Mouse (Mus musculus): Measurements from ENCODE around the gene Cyp2d22. TPM values are rescaled to one million over a fixed set of nuclear protein-coding genes. Genes with fewer than 3 reads are reported as not detected.
A peak's percentile ranks its signal among the peaks of the same experiment; 100 is the strongest.

The Cyp2d22 gene
- polyA plus RNA-seq (2015; fragmentation: Nextera tagmentation; extraction: Ambion mirVana) = 9.0 and 12.4 TPM in 2 replicates

DNA sequence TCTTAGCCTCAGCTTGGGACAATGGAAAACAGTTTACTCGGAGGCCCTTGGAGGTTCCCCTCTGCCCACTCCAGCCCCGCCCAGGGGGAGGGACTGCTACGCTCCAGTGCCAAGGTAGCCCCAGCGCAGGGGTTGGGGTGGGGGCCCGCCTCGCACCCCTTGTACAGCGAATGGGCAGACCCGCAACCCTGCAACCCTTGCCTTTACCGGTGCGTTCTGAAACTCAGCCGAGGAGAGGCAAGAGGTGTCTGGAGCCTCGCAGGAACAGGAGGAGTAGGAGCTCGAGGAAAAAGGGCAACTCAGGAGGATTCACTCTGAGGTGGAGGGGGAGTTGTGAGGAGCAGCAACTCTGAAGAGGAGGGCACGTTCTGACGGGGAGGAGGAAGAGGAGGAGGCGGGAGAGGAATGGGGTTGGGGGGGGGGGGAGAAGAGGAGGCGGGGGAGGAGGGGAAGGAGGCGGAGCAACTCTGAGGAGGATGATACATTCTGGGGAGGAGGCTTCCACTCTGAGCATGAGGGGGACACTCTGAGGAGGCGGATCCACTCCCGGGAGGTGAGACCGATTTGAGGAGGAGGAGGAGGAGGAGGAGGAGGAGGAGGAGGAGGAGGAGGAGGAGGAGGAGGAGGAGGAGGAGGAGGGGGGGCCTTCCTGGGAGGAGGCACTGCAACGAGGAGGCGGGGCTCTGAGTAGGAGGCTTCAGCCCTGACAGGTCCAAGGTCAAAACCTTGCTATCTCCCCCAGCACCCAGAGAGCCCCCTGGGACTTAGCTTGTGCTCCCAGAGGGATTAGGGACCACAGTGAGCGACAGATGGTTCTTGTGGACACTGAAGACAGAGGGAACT is at the start of gene Cyp2d22:
TSS of gene Cyp2d22 (minus strand) at position 390 of the 843 bp plus-strand sequence.
- no peaks in the 10 kb centered on the region for H3K9me3 ChIP-seq
- WGBS = 1% methylated on average over 18 of the region's 24 CpGs
- peak; percentile 77 for ATAC-seq (ENCODE audit: extremely low read depth, insufficient number of reproducible peaks, low FRiP score, low TSS enrichment)
- H3K4me2 ChIP-seq = peak within 1 kb of the TSS; percentile 75
- H3K4me3 ChIP-seq = peak within 1 kb of the TSS; percentile 56
- H3K4me1 ChIP-seq = peaks cover 52% of the 10 kb centered on the region
- no peaks in the 10 kb centered on the region for H3K27me3 ChIP-seq (replicated peaks)
- H3K9ac ChIP-seq = peak within 1 kb of the TSS; percentile 80
- H3K36me3 ChIP-seq = no peaks in the 10 kb centered on the region
- peak within 1 kb of the TSS; percentile 75 for H3K27ac ChIP-seq (replicated peaks)

DNA sequence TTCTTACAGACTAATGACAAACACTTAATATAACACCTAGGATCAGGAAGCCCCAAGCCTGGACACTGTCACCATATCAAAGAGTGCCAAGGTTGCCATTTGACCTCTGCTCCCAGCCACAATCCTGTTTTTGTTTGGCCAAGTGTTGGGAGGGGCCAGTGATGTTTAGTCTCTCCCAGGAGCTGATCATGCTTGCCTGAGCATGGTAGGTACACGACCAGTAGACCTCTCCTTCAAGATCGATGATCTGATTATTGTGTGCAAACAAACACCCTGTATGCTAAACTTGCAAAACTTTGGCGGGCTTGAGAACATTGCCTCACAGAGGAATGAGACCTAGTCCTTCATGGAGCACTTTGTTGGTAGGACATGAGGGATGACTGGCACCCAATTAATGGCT is 43.4 kb upstream of the Cyp2d22 start:
- Histone ChIP-seq H3K9me3 (peaks cover 3% of the 10 kb centered on the region; the same call in 1 of the 2 replicates), H3K4me3 (no peak overlapping the region), H3K27me3 (replicated peaks) (no peaks in the 10 kb centered on the region), H3K27ac (replicated peaks) (no peak overlapping the region), H3K9ac (no peak overlapping the region), H3K4me1 (no peaks in the 10 kb centered on the region), H3K36me3 (no peaks in the 10 kb centered on the region), H3K4me2 (no peak overlapping the region)
- no peak for ATAC-seq (ENCODE audit: extremely low read depth, insufficient number of reproducible peaks, low FRiP score, low TSS enrichment)
- 74% methylated on average over 3 of the region's 3 CpGs for WGBS

DNA sequence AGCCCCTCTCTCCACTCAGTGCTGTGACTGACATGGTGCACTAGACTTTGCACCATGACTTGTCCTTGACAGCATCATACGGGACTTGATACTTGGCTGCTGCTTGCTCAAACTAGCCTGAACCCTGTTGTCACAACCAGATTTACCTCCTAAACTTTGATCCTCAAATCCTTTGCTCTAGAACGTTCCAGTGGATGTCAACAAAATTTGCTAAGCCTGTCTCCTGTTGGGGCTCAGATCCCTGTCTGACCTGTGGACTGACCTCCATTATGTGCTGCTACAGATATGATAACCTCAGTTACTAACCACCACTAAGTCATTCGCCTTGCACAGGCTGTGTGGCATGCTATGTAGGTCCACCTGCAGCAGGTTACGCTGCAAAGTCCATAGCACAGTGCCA is 42.9 kb upstream of the Cyp2d22 start:
- Histone ChIP-seq H3K27ac (replicated peaks) (no peak overlapping the region), H3K9me3 (peaks cover 1% of the 10 kb centered on the region; the same call in 1 of the 2 replicates), H3K4me1 (no peaks in the 10 kb centered on the region), H3K4me2 (no peak overlapping the region), H3K36me3 (no peaks in the 10 kb centered on the region), H3K4me3 (no peak overlapping the region), H3K27me3 (replicated peaks) (no peaks in the 10 kb centered on the region), H3K9ac (no peak overlapping the region)
- 58% methylated on average over 4 of the region's 4 CpGs for WGBS
- ATAC-seq (ENCODE audit: extremely low read depth, insufficient number of reproducible peaks, low FRiP score, low TSS enrichment) = no peak

DNA sequence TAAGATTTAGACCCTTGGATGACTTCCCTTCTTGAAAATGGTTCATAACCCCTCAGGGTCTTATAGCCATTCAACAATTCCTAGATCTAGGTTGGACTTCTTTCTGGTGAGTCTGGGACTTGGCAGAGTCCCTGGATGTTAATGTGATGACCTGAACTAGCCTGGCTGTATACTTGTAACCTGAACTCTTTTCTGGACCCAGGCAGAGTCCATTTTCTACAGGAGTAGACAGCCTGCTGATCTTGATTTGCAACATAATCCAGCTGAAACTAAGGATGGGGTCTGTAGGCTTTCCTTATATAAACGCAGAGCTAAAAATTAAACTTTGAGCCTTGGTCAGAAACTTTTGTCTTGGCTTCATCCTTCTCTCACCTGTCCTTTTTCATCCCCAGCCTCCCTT is 38.6 kb upstream of the Cyp2d22 start:
- Histone ChIP-seq H3K27ac (replicated peaks) (no peak overlapping the region), H3K4me1 (peaks cover 6% of the 10 kb centered on the region; the same call in 1 of the 2 replicates), H3K36me3 (no peaks in the 10 kb centered on the region), H3K4me2 (no peak overlapping the region), H3K9me3 (no peaks in the 10 kb centered on the region), H3K27me3 (replicated peaks) (no peaks in the 10 kb centered on the region; the same call in 1 of the 2 replicates), H3K4me3 (no peak overlapping the region), H3K9ac (no peak overlapping the region)
- 66% methylated on average over 1 of the region's 1 CpGs for WGBS
- no peak for ATAC-seq (ENCODE audit: extremely low read depth, insufficient number of reproducible peaks, low FRiP score, low TSS enrichment)

DNA sequence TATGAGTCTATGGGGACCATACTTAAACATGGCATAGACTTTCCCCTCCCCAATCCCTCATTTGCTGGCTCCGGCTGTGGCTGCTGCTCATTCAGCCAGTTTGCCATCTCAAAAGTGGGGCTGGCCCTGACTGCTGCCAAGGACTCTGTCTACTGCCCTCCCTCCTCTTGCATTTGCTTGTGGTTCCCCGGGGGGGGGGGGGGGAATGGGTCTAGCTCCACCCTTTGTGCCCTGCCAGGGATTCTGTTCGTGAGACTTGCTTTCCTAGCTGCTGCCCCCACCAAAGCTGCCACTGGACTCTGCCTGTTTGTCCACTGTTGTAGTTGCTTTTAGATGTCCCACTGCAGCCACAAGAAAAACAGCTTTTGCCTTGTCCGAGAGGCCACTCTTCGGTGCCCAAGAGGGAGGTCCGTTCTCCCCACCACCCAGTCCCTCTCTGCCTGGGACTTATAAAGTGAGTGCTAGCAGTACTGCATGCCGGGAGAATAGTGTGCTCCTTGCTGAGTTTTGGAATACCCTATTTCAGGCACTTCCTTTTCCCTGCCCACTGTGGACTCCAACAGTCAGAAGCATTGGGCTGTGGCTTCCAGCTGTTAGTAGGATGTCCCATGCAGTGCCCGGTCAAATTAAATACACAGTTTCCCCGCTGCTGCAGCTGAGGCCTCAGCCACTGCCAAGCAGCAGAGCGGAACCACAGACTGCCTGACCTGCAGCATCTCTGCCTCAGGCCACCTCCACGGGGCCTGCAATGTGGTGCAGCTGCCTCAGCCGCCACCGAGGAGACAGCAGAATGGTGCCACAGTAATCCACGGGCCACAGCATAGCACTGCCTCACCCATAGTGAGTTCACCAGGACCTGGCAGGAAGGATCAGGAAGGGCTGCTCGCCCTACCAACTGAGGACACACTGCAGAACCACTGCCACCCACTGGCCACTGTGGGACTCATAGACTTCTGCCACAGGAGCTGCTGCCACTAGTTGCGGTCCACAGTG is 37.0 kb upstream of the Cyp2d22 start:
- no peak overlapping the region for H3K27ac ChIP-seq (replicated peaks)

DNA sequence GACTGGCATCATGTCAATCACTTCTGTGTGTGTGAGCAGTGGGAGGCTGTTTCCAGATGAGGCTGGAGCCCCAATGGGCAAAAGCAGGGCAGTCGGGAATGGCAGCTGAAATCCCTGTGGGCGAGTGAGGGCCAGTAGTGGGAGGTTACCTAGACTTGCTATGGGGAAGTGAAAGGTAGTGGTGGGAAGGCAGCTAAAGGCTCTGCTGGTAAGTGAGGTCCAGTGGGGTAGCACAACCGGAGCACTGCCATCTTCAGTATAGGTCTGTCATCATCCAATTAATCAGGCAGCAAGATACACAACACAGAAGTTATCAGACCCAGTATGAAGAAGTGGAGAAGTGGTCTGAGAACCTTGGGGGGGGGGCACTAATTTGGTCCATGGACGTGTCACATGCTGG is 27.5 kb upstream of the Cyp2d22 start:
- no peaks in the 10 kb centered on the region for H3K4me1 ChIP-seq
- H3K27ac ChIP-seq (replicated peaks) = no peak overlapping the region
- 75% methylated on average over 4 of the region's 4 CpGs for WGBS
- H3K36me3 ChIP-seq = no peaks in the 10 kb centered on the region
- no peaks in the 10 kb centered on the region for H3K27me3 ChIP-seq (replicated peaks)
- H3K9me3 ChIP-seq = no peaks in the 10 kb centered on the region
- no peak for ATAC-seq (ENCODE audit: extremely low read depth, insufficient number of reproducible peaks, low FRiP score, low TSS enrichment)
- H3K4me2 ChIP-seq = no peak overlapping the region
- H3K4me3 ChIP-seq = no peak overlapping the region
- no peak overlapping the region for H3K9ac ChIP-seq

More for the DNA sequence above, 37.0 kb upstream of the Cyp2d22 start:
- ATAC-seq (ENCODE audit: extremely low read depth, insufficient number of reproducible peaks, low FRiP score, low TSS enrichment) = peak; percentile 58; the same call in 1 of the 2 replicates
- Histone ChIP-seq H3K4me3 (peak overlapping the region; percentile 24), H3K4me1 (peaks cover 6% of the 10 kb centered on the region; the same call in 1 of the 2 replicates), H3K36me3 (no peaks in the 10 kb centered on the region), H3K27me3 (replicated peaks) (no peaks in the 10 kb centered on the region; the same call in 1 of the 2 replicates), H3K9ac (peak overlapping the region; percentile 55), H3K9me3 (no peaks in the 10 kb centered on the region), H3K4me2 (peak overlapping the region; percentile 54)
- 30% methylated on average over 16 of the region's 16 CpGs for WGBS

DNA sequence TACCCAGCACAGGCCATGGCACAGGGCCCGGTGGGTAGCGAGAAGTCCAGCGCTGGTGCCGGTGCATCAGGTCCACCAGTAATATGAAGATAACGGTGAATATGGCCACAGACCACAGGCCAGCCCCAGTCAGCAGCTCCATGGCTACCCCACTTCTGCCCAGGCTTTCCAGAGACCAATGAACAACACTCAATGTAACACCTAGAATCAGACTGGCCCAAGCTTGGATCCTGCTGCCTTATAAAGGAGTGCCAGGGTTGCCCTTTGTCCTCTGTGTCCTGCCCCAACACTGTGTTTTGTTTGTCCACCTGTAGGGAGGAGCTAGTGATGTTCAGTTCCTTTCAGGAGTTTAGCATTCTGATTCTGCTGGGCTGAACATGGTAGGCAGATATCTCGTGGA is 26.9 kb upstream of the Cyp2d22 start, which contains the start of gene Cyp2d10:
TSS of gene Cyp2d10 (minus strand) at position 215 of the 400 bp plus-strand sequence.
- Histone ChIP-seq H3K36me3 (no peaks in the 10 kb centered on the region), H3K27me3 (replicated peaks) (no peaks in the 10 kb centered on the region), H3K9me3 (no peaks in the 10 kb centered on the region), H3K4me2 (no peak within 1 kb of the TSS), H3K4me3 (no peak within 1 kb of the TSS), H3K27ac (replicated peaks) (no peak within 1 kb of the TSS), H3K9ac (no peak within 1 kb of the TSS), H3K4me1 (no peaks in the 10 kb centered on the region)
- WGBS = 85% methylated on average over 6 of the region's 6 CpGs
- ATAC-seq (ENCODE audit: extremely low read depth, insufficient number of reproducible peaks, low FRiP score, low TSS enrichment) = no peak

DNA sequence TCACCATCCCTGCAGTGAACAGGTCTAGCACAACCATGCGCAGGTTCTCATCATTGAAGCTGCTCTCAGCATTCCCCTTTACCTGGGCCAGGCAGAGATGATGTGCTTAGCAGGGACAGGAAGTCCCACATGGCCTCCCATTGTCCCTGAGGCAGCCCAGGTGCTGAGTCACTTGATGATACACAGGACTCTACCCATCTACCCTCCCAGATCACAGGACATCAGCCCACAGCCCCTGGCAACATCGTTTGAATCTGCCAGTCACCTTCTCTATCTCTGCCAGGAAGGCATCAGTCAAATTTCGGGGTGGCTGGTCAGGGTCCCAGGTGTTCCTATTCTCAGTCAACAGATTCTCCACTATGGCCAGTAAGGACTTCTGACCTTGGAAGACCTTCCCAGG is 24.1 kb upstream of the Cyp2d22 start:
- Histone ChIP-seq H3K4me2 (no peak overlapping the region), H3K4me3 (no peak overlapping the region), H3K36me3 (no peaks in the 10 kb centered on the region), H3K9me3 (no peaks in the 10 kb centered on the region), H3K9ac (no peak overlapping the region), H3K4me1 (no peaks in the 10 kb centered on the region), H3K27me3 (replicated peaks) (no peaks in the 10 kb centered on the region), H3K27ac (replicated peaks) (no peak overlapping the region)
- WGBS = 68% methylated on average over 3 of the region's 3 CpGs
- no peak for ATAC-seq (ENCODE audit: extremely low read depth, insufficient number of reproducible peaks, low FRiP score, low TSS enrichment)

DNA sequence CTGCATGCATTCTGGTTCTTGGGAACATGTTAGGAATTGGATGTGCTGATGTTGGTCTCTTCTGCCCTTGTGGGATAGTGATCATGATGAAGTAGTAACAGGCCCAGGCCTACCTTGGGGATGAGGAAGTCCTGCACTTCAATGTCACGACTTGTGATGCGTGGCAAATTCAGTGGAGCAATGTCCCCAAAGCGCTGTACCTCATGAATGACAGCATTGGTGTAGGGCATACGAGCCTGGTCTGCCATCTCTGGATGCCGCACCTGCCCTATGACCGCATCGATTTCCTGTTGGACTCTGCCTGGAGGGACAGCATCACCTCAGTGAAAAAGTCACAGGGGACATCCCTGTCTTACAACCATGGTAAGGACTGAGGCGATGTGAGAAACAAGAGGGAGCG is 23.5 kb upstream of the Cyp2d22 start:
- no peaks in the 10 kb centered on the region for H3K4me1 ChIP-seq
- H3K9me3 ChIP-seq = no peaks in the 10 kb centered on the region
- WGBS = 86% methylated on average over 9 of the region's 9 CpGs
- no peak overlapping the region for H3K4me3 ChIP-seq
- H3K4me2 ChIP-seq = no peak overlapping the region
- H3K9ac ChIP-seq = no peak overlapping the region
- no peak for ATAC-seq (ENCODE audit: extremely low read depth, insufficient number of reproducible peaks, low FRiP score, low TSS enrichment)
- no peak overlapping the region for H3K27ac ChIP-seq (replicated peaks)
- H3K36me3 ChIP-seq = no peaks in the 10 kb centered on the region
- H3K27me3 ChIP-seq (replicated peaks) = no peaks in the 10 kb centered on the region

DNA sequence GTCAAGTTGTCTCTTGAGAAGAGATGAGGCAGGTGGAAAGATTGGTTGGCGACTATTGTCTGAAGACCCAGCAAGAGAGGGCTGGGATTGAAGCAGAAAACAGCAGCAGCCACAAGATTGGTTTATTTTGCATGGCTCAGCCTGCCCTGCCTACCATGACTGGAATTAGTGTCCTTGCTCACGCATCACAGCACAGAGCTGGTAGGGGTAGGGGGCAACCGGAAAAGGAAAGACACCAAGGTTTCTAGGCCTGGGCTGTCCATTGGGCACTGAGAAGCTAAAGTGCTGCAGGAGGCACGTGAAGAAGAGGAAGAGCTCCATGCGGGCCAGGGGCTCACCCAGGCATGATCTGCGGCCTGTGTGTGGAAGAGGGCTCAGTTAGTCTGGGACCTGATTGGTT is 22.7 kb upstream of the Cyp2d22 start:
- Histone ChIP-seq H3K27ac (replicated peaks) (no peak overlapping the region), H3K4me3 (no peak overlapping the region), H3K4me1 (no peaks in the 10 kb centered on the region), H3K27me3 (replicated peaks) (no peaks in the 10 kb centered on the region), H3K9ac (no peak overlapping the region), H3K4me2 (no peak overlapping the region), H3K9me3 (no peaks in the 10 kb centered on the region), H3K36me3 (no peaks in the 10 kb centered on the region)
- ATAC-seq (ENCODE audit: extremely low read depth, insufficient number of reproducible peaks, low FRiP score, low TSS enrichment) = no peak
- WGBS = 77% methylated on average over 6 of the region's 6 CpGs

DNA sequence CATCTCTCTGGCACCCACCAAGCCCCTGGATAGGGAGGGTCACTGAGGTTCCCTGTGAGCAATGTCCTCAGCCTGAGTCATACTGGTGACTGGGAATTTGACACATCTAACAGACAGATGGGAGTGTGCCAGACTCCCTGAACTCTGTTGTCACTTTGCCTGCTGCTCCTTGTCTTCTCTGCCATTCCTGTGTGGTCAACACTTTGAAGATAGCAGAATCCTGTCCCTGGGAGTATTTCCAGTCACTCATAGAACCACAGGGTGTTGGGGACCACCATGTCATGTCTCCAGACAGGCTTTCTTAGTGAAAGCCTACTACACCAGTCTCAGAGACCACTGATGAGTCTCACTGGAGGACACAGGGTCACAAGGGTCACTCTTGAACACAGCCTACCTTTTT is 22.0 kb upstream of the Cyp2d22 start:
- Histone ChIP-seq H3K27me3 (replicated peaks) (no peaks in the 10 kb centered on the region), H3K4me1 (no peaks in the 10 kb centered on the region), H3K4me3 (no peak overlapping the region), H3K9ac (no peak overlapping the region), H3K9me3 (no peaks in the 10 kb centered on the region), H3K4me2 (no peak overlapping the region), H3K36me3 (no peaks in the 10 kb centered on the region), H3K27ac (replicated peaks) (no peak overlapping the region)
- no peak for ATAC-seq (ENCODE audit: extremely low read depth, insufficient number of reproducible peaks, low FRiP score, low TSS enrichment)

All from heart, embryonic 13.5 days (tissue).